Mouse (Mus musculus) small intestine, adult 2 months (tissue): ENCODE data around the gene Arhgap33. TPM values are rescaled to one million over a fixed set of nuclear protein-coding genes. Genes with fewer than 3 reads are reported as not detected.

Experiments
- H3K27ac ChIP-seq: fragments of 200-500 bp; 2 replicates; pipeline ENCODE4 v1.5.1; 2012; ENCODE audit warnings: low read depth, low read length, control low read depth, inconsistent platforms; ENCODE audit not compliant: insufficient read depth
- H3K27me3 ChIP-seq: fragments of 200-500 bp; 2 replicates; pipeline ENCODE4 v1.6.1; 2012; ENCODE audit warnings: mild to moderate bottlenecking, moderate library complexity, low read length, inconsistent platforms; ENCODE audit not compliant: control insufficient read depth, insufficient read depth
- H3K36me3 ChIP-seq: fragments of 200-500 bp; 2 replicates; pipeline ENCODE4 v1.6.1; 2012; ENCODE audit warnings: mild to moderate bottlenecking, low read length, control low read depth, inconsistent platforms; ENCODE audit not compliant: control insufficient read depth, insufficient read depth
- H3K4me1 ChIP-seq: fragments of 200-500 bp; 2 replicates; pipeline ENCODE4 v1.6.1; 2012; ENCODE audit warnings: low read length, inconsistent platforms, mixed read lengths; ENCODE audit not compliant: control insufficient read depth, insufficient read depth, insufficient read length
- H3K4me3 ChIP-seq: fragments of 200-500 bp; 2 replicates; pipeline ENCODE4 v1.5.1; 2012; ENCODE audit warnings: low read depth, mild to moderate bottlenecking, control low read depth, inconsistent platforms, low read length, moderate library complexity
- CTCF ChIP-seq: fragments of 200-500 bp; IDR thresholded peaks from 2 replicates; pipeline ENCODE4 v1.5.1; 2012; ENCODE audit warnings: low read depth, mild to moderate bottlenecking, control low read depth, inconsistent platforms, low read length, moderate library complexity, mixed read lengths; ENCODE audit not compliant: insufficient replicate concordance, insufficient read length; ENCODE audit errors: extremely low read depth
- POLR2A ChIP-seq: fragments of 200-500 bp; IDR thresholded peaks from 2 replicates; pipeline ENCODE4 v1.6.1; 2012; ENCODE audit warnings: low read depth, mild to moderate bottlenecking, control low read depth, inconsistent platforms, low read length, moderate library complexity
- WGBS: fragments of 180-500 bp; shearing (Covaris S2); methylation state at CpG from one replicate; pipeline ENCODE4 v1.1.7; 2018; 5-methylcytosine and 5-hydroxymethylcytosine counted together
- polyA plus RNA-seq: library from polyadenylated mRNA; depleted of rRNA; stranded (reverse); fragments of >200 nt; gene quantifications from 2 replicates; pipeline ENCODE4 v1.2.3, GENCODE M21; 2012

The Arhgap33 gene
- polyA plus RNA-seq, 1 experiment: 12.0 TPM

- peaks cover 23% of the 10 kb centered on the region for H3K36me3 ChIP-seq
- WGBS: under 1% methylated on average over 20 of the region's 20 CpGs
- TF ChIP-seq POLR2A (peak; percentile 66; the same call in 1 of the 2 replicates), CTCF (no peak)
- peaks cover 9% of the 10 kb centered on the region; the same call in 1 of the 2 replicates for H3K4me1 ChIP-seq
- peak within 1 kb of the TSS; percentile 73 for H3K27ac ChIP-seq
- H3K27me3 ChIP-seq: no peaks in the 10 kb centered on the region
- peak within 1 kb of the TSS; percentile 69 for H3K4me3 ChIP-seq
These were observed 24.6 kb upstream of the Arhgap33 start, which contains the start of gene Lin37 for GRCm38 (mm10) chr7:30559443-30559954. Gene Lin37, minus strand, starts transcription at chr7:30559838.

GRCm38 (mm10) chr7:30558656-30559442, 24.0 kb upstream of the Arhgap33 start:
- no peaks in the 10 kb centered on the region for H3K27me3 ChIP-seq
- H3K27ac ChIP-seq: peak overlapping the region; percentile 73
- H3K36me3 ChIP-seq: peaks cover 23% of the 10 kb centered on the region
- H3K4me3 ChIP-seq: peak overlapping the region; percentile 69
- H3K4me1 ChIP-seq: peaks cover 7% of the 10 kb centered on the region; the same call in 1 of the 2 replicates
- WGBS: 5% methylated on average over 12 of the region's 12 CpGs
- TF ChIP-seq POLR2A: no peak
- no peak for TF ChIP-seq CTCF

DNA sequence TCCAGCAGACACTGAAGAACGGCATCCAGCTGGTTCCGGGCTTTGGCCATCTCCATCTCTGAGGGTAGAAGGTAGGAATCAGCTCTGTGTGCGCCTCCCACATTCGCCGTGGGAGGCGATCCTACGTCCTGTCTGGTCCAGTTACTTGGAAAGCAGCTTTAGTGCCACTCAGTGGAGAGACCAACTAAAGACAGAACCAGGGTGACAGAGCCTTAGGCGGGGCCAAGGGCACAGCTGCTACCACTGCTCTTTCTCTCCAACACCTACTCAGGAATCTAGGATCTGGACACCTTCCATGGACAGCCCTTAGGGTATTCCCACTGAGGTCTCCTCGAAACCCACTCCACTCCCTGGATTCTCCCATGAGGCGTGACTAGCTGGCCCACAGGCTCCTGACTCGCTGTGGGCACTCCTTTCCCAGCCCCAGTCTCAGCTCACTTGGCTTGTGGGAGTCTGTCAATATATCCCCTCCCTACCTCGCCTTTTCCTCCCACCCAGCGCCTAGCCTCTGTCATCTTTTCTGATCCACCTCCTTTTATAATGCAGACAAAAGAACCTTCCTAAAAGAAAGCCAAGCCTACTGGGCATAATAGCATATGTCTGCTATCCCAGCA, 23.1 kb upstream of the Arhgap33 start:
- Histone ChIP-seq H3K36me3 (peaks cover 23% of the 10 kb centered on the region), H3K4me1 (peaks cover 9% of the 10 kb centered on the region), H3K4me3 (no peak overlapping the region), H3K27ac (no peak overlapping the region), H3K27me3 (no peaks in the 10 kb centered on the region)
- TF ChIP-seq CTCF: no peak
- no peak for TF ChIP-seq POLR2A
- 82% methylated on average over 13 of the region's 13 CpGs for WGBS

- Histone ChIP-seq H3K36me3 (peaks cover 23% of the 10 kb centered on the region), H3K4me3 (no peak overlapping the region), H3K27me3 (no peaks in the 10 kb centered on the region), H3K4me1 (peaks cover 9% of the 10 kb centered on the region), H3K27ac (no peak overlapping the region)
- TF ChIP-seq CTCF (no peak), POLR2A (no peak)
- 93% methylated on average over 18 of the region's 18 CpGs for WGBS
These were observed 22.2 kb upstream of the Arhgap33 start for GRCm38 (mm10) chr7:30556894-30557536.

GRCm38 (mm10) chr7:30553810-30554584, 19.1 kb upstream of the Arhgap33 start:
- H3K27me3 ChIP-seq: no peaks in the 10 kb centered on the region
- H3K4me1 ChIP-seq: peaks cover 9% of the 10 kb centered on the region
- 81% methylated on average over 22 of the region's 22 CpGs for WGBS
- H3K27ac ChIP-seq: no peak overlapping the region
- no peak overlapping the region for H3K4me3 ChIP-seq
- peaks cover 23% of the 10 kb centered on the region for H3K36me3 ChIP-seq
- no peak for TF ChIP-seq POLR2A
- TF ChIP-seq CTCF: no peak

- TF ChIP-seq POLR2A: no peak
- no peak for TF ChIP-seq CTCF
- Histone ChIP-seq H3K4me3 (peak overlapping the region; percentile 59), H3K36me3 (peaks cover 23% of the 10 kb centered on the region), H3K27me3 (no peaks in the 10 kb centered on the region), H3K4me1 (peaks cover 4% of the 10 kb centered on the region), H3K27ac (peak overlapping the region; percentile 70)
- WGBS: under 1% methylated on average over 23 of the region's 23 CpGs
These were observed 18.2 kb upstream of the Arhgap33 start for GRCm38 (mm10) chr7:30553021-30553589.
